Mouse (Mus musculus) spleen, postnatal 4 days (tissue): ENCODE measurements at regions not wholly inside any gene's neighbourhood (a gene's known extent, or its start where the extent isn't known, plus 50 kb on each side); places are given as distances from the start of the nearest gene placed in this dataset.
"Not testable (repeated sequence)": the region's sequence is repeated elsewhere in the genome, so short reads cannot be mapped to it uniquely, and the experiment has no call there.

Experiments
- DNase-seq, 2 experiments: peaks; one replicate each; pipeline ENCODE4 v3.0.0; 2022; ENCODE audit warnings: low spot score in 2 of 2

GRCm38 (mm10) chr17:82909189-82909588 is 305.9 kb upstream of the Pkdcc start:
- no peak for DNase-seq

GRCm38 (mm10) chr17:82922986-82923385 is 292.1 kb upstream of the Pkdcc start:
- not testable (repeated sequence) for DNase-seq

GRCm38 (mm10) chr17:82925751-82926150 is 289.3 kb upstream of the Pkdcc start:
- no peak for DNase-seq

DNA sequence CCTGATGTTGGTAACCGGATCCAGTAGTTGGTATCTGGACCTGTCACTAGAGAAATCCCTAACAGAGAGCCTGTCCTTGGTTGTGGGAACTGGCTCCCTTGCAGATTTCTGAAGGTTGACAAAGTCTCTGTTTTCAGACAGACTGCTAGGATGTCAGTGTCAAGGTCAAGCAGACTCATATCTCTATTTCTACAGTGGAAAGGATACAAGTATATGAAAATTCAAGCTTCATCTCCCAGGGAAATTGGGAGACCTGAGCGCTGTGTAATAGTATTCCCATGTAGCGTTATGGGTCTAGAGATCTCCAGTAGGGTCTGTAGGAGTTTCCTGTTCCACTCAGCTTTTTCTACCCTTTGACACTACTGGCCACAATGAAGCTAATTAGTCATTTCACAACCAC is 287.4 kb upstream of the Pkdcc start:
- no peak for DNase-seq

DNA sequence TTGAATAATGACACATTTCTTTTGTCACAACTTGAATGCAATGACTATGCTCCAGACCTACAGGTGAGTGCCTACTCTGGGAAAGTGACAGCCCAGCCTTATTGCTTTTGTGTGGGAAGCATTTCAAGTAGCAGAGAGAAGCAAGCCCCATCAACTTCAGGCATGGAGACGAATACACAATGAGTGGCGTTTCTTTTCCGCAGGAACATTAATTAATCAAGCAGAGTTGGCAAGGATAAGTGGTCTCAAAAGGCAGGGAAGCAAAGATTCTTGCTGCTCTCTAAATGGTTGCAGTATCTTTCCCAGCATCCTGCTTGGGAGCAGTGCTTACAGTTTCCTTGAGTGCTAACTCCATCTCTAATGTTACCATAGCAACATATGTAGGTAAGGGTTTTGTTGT is 285.6 kb upstream of the Pkdcc start:
- peak in 1 of 2 experiments; percentile 4 for DNase-seq

GRCm38 (mm10) chr17:82930738-82931137 is 284.4 kb upstream of the Pkdcc start:
- no peak for DNase-seq

GRCm38 (mm10) chr17:82931476-82931875 is 283.6 kb upstream of the Pkdcc start:
- peak in 1 of 2 experiments; percentile 19 for DNase-seq

DNA sequence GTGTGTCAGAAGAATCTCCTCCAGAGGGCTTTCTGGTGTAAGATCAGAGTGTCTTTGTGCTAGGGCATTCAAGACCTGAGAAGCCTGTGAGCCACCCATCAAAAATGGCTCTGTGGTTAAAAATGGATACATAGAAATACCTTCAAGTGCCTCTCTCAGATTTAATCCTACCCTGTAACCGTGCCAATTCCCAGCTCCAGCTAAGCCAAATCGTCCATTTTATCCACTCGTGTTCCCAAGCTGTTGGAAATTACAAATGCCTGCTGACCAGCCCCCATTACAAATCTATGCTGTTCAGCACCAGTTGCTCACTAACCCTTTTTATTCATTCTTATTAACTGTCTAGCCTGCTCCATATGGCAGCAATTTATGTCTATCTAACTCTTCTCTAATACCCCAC is 278.3 kb upstream of the Pkdcc start:
- no peak for DNase-seq

GRCm38 (mm10) chr17:82946083-82946482 is 269.0 kb upstream of the Pkdcc start:
- no peak for DNase-seq

GRCm38 (mm10) chr17:82949794-82950193 is 265.3 kb upstream of the Pkdcc start:
- DNase-seq, result no peak

DNA sequence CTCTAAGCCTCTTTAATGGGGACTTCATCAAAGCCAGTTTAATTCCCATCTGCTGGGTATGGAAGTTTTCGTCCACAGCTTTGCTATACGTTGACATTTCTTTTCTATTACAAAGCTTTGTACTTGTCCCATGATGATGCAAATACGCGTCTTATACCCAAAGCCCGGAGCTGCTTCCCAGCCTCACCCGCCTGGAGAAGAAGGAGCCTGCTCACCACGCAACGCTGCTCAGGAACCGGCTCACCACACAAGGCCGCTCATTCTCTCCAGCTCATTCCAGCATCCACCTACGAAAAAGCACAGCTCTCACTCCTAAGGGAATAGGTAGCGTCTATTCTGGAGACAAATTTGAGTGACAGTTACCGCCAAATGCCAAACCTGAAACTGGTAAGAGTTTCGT is 264.8 kb upstream of the Pkdcc start:
- no peak for DNase-seq

DNA sequence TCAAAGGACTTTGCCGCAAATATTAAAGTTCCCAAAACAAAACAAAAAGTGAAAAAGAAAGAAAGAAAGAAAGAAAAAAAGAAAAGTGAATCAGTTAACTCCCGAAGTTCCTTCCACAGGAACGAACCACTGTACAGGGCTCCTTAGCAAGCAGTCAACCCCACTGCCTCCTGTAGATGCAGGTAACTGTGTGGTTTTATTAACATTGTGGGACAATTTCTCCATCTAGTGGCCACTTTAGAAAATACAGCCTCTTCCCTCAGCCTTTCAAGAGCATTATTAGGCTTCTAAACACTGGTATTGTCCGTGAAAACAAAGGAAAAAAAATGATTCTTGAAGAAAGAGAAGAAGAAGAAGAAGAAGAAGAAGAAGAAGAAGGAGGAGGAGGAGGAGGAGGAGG is 257.7 kb upstream of the Pkdcc start:
- peak in 1 of 2 experiments; percentile 16 for DNase-seq

GRCm38 (mm10) chr17:82963374-82963773 is 251.7 kb upstream of the Pkdcc start:
- no peak for DNase-seq

DNA sequence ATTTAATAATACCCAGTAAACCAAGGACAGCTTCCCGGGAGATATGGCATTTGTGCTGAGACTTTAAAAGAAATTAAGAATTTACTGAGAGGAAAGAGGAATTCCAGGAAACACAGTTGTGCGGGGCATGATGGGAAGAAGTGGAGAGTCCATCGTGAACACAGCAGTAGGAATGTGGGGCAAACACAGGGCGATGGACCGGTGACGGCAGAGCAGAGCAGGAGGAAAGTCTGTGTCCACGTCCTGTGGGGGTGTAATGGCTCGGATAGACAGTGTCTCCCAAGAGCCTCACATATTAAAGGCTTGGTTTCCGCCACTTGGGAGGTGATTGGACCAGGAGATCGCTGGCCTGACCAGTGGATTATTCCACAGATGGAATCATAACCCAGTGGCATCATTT is 215.4 kb upstream of the Pkdcc start:
- no peak for DNase-seq

DNA sequence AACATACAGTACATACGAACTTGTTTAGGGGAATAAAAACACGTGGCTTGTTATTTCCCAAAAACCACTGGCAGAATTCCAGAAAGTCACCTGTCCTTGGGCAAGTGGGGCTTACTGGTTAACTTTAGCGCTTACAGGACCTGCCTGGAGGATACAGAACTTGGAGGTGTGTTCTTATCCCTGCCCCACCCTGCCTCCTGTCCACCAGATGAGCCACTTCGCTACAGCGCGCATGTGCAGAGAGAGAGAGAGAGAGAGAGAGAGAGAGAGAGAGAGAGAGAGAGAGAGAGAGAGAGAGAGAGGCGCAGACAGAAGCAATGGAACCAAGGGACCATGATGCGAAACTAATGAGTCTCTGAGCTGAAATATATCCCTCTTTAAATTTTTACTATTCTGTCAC is 214.7 kb upstream of the Pkdcc start:
- DNase-seq, result no peak

DNA sequence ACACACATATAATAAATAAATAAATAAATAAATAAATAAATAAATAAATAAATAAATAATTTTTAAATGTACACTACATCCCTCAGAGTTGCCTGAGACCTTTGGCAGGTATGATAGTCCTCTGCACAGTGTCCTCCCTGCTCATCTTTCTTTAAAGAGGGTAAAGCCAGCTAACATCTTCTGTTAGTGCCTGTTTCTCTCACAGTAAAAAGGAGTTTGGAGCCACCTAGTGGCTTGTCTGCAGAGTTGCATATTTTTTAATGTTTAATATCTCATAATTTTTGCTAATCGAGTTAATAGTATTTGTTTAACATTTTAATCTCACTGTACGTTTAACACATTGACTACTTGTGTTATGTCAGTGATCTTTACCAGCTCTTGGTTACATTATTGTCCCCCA is 213.5 kb upstream of the Pkdcc start:
- DNase-seq, result no peak

GRCm38 (mm10) chr17:83010845-83011244 is 204.2 kb upstream of the Pkdcc start:
- no peak for DNase-seq

- DNase-seq, result no peak
These were observed 199.4 kb upstream of the Pkdcc start for GRCm38 (mm10) chr17:83015656-83016055.

GRCm38 (mm10) chr17:83016936-83017335 is 198.2 kb upstream of the Pkdcc start:
- DNase-seq, result no peak

DNA sequence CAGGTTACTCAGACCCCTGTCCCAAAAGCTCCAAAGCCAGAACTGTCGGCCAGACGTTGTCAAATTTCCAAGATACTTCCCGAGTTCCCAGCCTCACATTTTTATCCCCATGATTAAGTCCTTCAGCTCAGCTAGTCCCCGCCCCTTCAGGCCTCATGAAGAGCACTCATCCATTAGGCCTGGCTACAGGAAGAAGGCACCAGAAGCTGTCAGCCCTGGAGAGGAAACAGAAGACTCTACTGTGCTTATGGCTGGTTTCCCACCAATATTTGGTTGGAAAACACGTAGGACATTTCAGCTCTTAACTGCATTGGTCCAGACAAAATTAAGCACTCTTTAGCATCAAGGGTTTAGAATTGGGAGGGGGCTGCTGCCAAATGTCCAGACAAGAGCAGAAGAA is 195.8 kb upstream of the Pkdcc start:
- no peak for DNase-seq

DNA sequence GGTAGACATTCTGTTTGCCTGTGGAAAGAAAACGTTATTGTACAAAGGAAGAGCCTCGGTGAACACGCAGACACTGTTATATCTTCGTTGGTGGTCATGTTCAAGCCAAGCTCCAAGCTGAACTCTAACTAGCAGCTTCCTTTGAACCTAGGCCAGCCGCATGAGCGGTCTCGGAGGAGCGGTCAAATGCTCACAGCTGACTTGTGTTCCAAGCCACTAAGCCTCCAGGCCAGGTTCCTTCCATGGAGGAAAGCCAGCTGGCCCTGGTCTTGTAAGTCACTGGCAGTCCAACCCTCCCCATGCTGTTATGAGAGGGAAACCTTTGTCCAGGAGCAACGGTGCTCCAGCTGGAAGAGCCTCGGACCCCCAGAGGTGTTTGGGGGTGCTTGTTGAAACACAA is 194.5 kb upstream of the Pkdcc start:
- no peak for DNase-seq

- DNase-seq, result peak; percentile 56 to 84
These were observed 189.7 kb upstream of the Pkdcc start for GRCm38 (mm10) chr17:83025340-83025816.

GRCm38 (mm10) chr17:83034914-83035573 is 180.0 kb upstream of the Pkdcc start:
- DNase-seq, result no peak

DNA sequence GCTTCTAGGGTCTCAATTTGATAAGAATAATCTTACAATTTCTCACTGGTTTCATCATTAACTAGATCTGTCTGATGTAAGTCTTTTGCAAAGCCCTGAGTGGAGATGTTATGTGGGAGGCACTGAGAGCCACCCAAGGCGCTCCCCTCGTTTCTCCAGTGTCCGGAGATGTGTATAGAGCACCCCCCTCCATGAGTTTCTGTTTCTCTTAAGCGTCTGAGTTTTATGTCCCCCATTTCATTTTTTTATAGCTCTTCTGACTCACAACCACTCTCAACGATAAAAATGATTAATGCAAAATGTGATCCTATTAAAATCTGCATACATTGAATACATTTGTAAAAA is 179.5 kb upstream of the Pkdcc start:
- no peak for DNase-seq
